Mouse (Mus musculus) hindbrain, postnatal 0 days (tissue): ENCODE measurements around the gene Reg1. TPM values are rescaled to one million over a fixed set of nuclear protein-coding genes. Genes with fewer than 3 reads are reported as not detected.

Experiments
- ATAC-seq: fragments of 200-750 bp; cut with Nextera tagmentation; 2 replicates; pipeline ENCODE4 v1.8.0; 2017; ENCODE audit warnings: mild to moderate bottlenecking, moderate TSS enrichment, moderate library complexity
- DNase-seq: peaks from one replicate; pipeline ENCODE4 v3.0.0-alpha.2; 2015; ENCODE audit warnings: low spot score
- H3K27ac ChIP-seq: fragments of 300-500 bp; sonication (generic); 2 replicates; pipeline ENCODE4 v1.5.1; 2014; ENCODE audit warnings: mild to moderate bottlenecking
- H3K27me3 ChIP-seq: fragments of 300-500 bp; sonication (generic); 2 replicates; pipeline ENCODE4 v1.6.1; 2014; ENCODE audit warnings: low read length, mixed read lengths; ENCODE audit not compliant: insufficient read depth
- H3K36me3 ChIP-seq: fragments of 300-500 bp; sonication (generic); 2 replicates; pipeline ENCODE4 v1.6.1; 2014; ENCODE audit warnings: low read length, mixed read lengths; ENCODE audit not compliant: insufficient read depth
- H3K4me1 ChIP-seq: fragments of 300-500 bp; sonication (generic); 2 replicates; pipeline ENCODE4 v1.6.1; 2014; ENCODE audit warnings: antibody characterized with exemption, low read length, mixed read lengths; ENCODE audit not compliant: insufficient read depth
- H3K4me2 ChIP-seq: fragments of 300-500 bp; sonication (generic); 2 replicates; pipeline ENCODE4 v1.6.1; 2014; ENCODE audit warnings: low read depth, mild to moderate bottlenecking, low read length, moderate library complexity, mixed read lengths
- H3K4me3 ChIP-seq: fragments of 300-500 bp; sonication (generic); 2 replicates; pipeline ENCODE4 v1.5.1; 2014; ENCODE audit warnings: low read length
- H3K9ac ChIP-seq: fragments of 300-500 bp; sonication (generic); replicated peaks from 2 replicates; pipeline ENCODE4 v1.6.1; 2014; ENCODE audit warnings: mild to moderate bottlenecking, low read length, moderate library complexity, mixed read lengths
- H3K9me3 ChIP-seq: fragments of 300-500 bp; sonication (generic); 2 replicates; pipeline ENCODE4 v1.6.1; 2016; ENCODE audit warnings: low read length, mixed read lengths
- CTCF ChIP-seq: IDR thresholded peaks from 2 replicates; pipeline ENCODE4 v1.5.1; 2016; ENCODE audit warnings: antibody characterized with exemption, control low read depth, low read depth
- WGBS: fragments of 180-500 bp; shearing (Covaris S2); extraction: QIAGEN DNeasy Blood & Tissue Kit; methylation state at CpG from one replicate; pipeline ENCODE4 v1.1.7; 2014; 5-methylcytosine and 5-hydroxymethylcytosine counted together
- polyA plus RNA-seq: library from polyadenylated mRNA; unstranded; fragments of >200 nt; fragmentation: Nextera tagmentation; extraction: Ambion mirVana; gene quantifications from 2 replicates; pipeline ENCODE4 v1.2.1, GENCODE M21; 2015
- total RNA-seq: library from RNA; depleted of rRNA; stranded (reverse); fragments of >200 nt; gene quantifications from 2 replicates; pipeline ENCODE4 v1.2.3, GENCODE M21; 2014; rRNA removed

The Reg1 gene
- total and polyA plus RNA-seq, 2 experiments from 2014 or later = not detected

DNA sequence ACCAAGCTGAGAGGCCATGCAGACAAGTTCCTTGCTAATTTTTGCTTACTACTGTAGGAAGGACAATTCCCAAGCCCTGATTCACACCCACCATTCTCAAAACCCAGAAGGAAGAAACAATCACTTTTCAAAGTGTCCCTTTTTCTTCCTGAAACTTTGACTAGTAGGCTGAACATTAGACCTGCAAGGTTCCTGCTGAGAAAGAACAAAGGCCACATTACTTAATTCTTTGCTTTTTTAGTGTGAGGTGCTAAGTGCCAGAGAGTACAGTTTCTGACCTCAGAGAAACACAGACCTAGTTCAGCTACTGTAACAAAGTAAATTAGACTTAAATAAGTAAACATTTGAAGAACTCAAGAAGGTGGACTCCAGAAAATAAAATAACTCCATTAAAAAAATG is 25.9 kb downstream of the Reg1 start:
- H3K36me3 ChIP-seq = no peaks in the 10 kb centered on the region
- no peaks in the 10 kb centered on the region for H3K27me3 ChIP-seq
- H3K9ac ChIP-seq = no peak overlapping the region
- no peaks in the 10 kb centered on the region for H3K4me1 ChIP-seq
- no peak overlapping the region for H3K4me3 ChIP-seq
- ATAC-seq (no peak), DNase-seq (no peak)
- H3K4me2 ChIP-seq = no peak overlapping the region
- TF ChIP-seq CTCF = no peak
- H3K9me3 ChIP-seq = no peaks in the 10 kb centered on the region
- H3K27ac ChIP-seq = no peak overlapping the region

DNA sequence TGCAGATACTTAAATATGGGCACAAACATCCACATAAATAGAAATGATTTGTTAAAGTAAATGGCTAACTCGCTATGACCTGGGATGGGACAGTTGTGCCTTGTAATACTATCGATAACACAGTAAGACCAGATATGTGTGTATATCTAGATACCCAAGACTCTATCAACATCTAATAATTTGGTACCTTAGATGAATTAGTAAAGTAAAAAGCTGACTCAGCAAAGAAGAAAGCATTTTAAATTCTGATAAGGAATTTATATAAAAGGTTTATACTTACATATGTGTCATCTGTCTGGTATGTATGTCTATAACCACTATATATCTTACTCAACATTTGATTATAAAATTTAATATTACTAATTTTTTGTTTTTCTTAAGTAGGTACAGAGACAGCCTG is 30.3 kb downstream of the Reg1 start:
- Histone ChIP-seq H3K4me1 (no peaks in the 10 kb centered on the region), H3K36me3 (no peaks in the 10 kb centered on the region), H3K4me3 (no peak overlapping the region), H3K27me3 (no peaks in the 10 kb centered on the region), H3K4me2 (no peak overlapping the region), H3K9ac (no peak overlapping the region), H3K9me3 (no peaks in the 10 kb centered on the region), H3K27ac (no peak overlapping the region)
- DNase-seq (no peak), ATAC-seq (no peak)
- WGBS = 92% methylated on average over 2 of the region's 2 CpGs
- no peak for TF ChIP-seq CTCF

DNA sequence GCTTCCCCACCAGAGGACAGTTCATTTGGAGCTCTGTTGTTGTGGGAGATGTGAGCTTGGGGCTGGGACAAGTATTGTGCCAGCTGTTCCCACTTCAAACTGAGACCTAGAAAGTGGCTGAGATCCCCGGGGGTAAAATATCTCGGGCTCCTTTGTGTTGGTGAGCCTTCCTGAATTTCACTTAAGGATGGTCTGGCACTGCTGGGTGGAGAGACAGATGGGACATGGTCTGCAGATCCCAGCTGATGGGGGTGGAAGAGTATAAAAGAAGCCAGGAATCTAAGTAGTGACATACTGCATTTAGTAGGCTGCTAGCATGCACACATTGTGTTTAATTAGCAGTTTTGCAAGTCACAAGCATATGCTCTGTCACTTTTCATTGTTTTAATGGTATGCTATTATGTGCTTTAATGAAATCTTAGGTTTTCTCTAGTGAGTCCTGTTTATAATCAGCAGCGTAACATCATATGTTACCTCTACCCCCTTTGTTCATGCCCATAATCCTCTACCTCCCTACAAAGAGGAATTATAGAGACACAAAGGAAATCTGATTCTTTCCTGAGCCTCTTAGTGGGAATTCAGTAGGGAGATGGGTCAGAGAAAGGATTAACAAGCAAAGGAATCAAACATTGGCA is 37.8 kb downstream of the Reg1 start:
- DNase-seq (peak; percentile 3), ATAC-seq (no peak)

DNA sequence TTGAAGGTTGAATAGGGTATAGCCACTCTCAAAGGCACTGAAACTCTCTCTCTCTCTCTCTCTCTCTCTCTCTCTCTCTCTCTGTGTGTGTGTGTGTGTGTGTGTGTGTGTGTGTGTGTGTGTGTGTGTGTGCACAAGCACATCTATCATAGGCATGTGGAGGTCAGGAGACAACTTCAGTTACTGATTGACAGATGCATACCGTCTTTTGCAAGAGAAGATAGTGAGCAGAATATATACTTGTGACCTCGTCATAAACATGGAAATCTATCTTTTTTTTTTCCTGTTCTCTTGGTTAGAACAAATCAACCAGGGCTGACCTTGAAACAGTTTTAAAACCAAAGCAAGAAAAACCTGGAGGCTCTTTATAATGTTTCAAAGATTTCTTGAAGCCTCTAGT is 39.8 kb downstream of the Reg1 start:
- ATAC-seq = no peak
- H3K36me3 ChIP-seq = no peaks in the 10 kb centered on the region
- no peak for DNase-seq
- H3K9me3 ChIP-seq = no peaks in the 10 kb centered on the region
- H3K9ac ChIP-seq = no peak overlapping the region
- no peak overlapping the region for H3K4me2 ChIP-seq
- no peaks in the 10 kb centered on the region for H3K27me3 ChIP-seq
- H3K4me3 ChIP-seq = no peak overlapping the region
- no peak for TF ChIP-seq CTCF
- H3K4me1 ChIP-seq = no peaks in the 10 kb centered on the region
- H3K27ac ChIP-seq = no peak overlapping the region
- WGBS = 90% methylated on average over 2 of the region's 2 CpGs

More for the DNA sequence above, 37.8 kb downstream of the Reg1 start:
- Histone ChIP-seq H3K4me3 (no peak overlapping the region), H3K27me3 (no peaks in the 10 kb centered on the region), H3K27ac (no peak overlapping the region), H3K4me2 (no peak overlapping the region), H3K9ac (no peak overlapping the region), H3K4me1 (no peaks in the 10 kb centered on the region), H3K9me3 (no peaks in the 10 kb centered on the region), H3K36me3 (no peaks in the 10 kb centered on the region)
- TF ChIP-seq CTCF = no peak
- 33% methylated on average over 3 of the region's 3 CpGs for WGBS

DNA sequence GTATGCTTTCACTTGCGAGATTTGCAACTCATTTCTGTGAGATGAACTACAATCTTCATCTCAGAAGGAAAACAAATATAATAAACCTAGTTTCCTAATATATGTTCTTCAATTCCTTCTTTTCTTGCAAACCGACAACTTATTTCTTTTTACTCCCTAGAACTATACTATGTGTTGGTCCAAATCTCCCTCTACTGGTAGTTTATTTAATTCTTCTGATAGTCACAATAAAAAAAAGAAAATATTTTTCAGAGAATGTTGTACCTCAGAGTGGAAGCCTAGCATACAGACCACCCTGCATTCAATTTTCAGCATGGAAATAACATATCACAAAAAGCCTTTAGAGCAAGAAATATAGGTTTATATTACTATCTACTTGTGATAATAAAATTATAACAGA is 40.8 kb downstream of the Reg1 start:
- no peaks in the 10 kb centered on the region for H3K36me3 ChIP-seq
- peak; percentile 6 for DNase-seq
- no peaks in the 10 kb centered on the region for H3K9me3 ChIP-seq
- no peak overlapping the region for H3K9ac ChIP-seq
- no peaks in the 10 kb centered on the region for H3K27me3 ChIP-seq
- no peak for ATAC-seq
- no peak overlapping the region for H3K27ac ChIP-seq
- 78% methylated on average over 2 of the region's 2 CpGs for whole genome bisulfite sequencing
- H3K4me2 ChIP-seq = no peak overlapping the region
- no peak overlapping the region for H3K4me3 ChIP-seq
- TF ChIP-seq CTCF = peak; percentile 36; the same call in 1 of the 2 replicates
- no peaks in the 10 kb centered on the region for H3K4me1 ChIP-seq

DNA sequence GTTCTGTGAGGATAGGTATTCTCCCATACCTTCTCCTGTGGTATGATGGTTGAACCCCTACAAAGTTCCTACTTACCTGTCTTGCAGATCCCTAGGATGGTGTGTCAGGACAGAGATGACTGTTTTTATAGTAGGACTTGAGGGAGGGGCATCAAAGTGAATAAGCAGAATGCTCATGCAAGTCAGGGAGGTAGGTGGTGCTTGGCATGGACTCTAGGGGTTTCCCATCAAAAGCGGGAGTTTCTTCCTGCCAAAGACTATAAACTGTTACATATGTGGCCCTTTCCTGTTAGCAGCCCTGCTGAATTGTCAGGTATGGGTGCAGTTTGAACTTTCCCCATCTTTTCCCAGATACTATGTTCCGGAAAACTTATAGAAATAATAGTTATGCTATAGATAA is 46.3 kb downstream of the Reg1 start, which contains the start of gene Reg3g:
Gene Reg3g (minus strand): TSS at position 101 of the 400 bp plus-strand sequence.
- no peak within 1 kb of the TSS for H3K4me3 ChIP-seq
- no peak within 1 kb of the TSS for H3K9ac ChIP-seq
- H3K36me3 ChIP-seq = no peaks in the 10 kb centered on the region
- no peak within 1 kb of the TSS for H3K27ac ChIP-seq
- WGBS = 95% methylated on average over 2 of the region's 2 CpGs
- DNase-seq = no peak
- no peaks in the 10 kb centered on the region for H3K4me1 ChIP-seq
- no peaks in the 10 kb centered on the region for H3K27me3 ChIP-seq
- no peak within 1 kb of the TSS for H3K4me2 ChIP-seq
- no peak for ATAC-seq
- no peak for TF ChIP-seq CTCF
- H3K9me3 ChIP-seq = no peaks in the 10 kb centered on the region

DNA sequence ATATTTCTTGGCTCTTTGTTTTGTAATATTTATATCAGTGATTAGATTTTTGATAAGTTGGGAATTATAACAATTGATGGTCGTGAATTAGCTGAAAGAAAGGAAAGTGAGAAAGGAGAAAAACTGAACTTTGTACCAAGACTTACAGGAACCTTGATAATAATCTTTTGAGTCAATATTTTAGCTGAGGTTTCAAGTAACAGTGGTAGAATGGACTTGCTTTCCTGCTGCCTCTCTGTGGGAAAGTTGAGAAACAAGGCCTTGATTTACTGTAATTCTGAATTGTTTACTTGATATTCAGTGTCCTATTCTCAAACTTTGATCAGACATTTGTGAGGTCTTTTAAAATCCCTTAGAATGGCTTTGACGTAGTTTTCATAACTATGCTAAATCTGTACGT is 46.8 kb downstream of the Reg1 start:
- no peak for DNase-seq
- ATAC-seq = no peak
- no peaks in the 10 kb centered on the region for H3K9me3 ChIP-seq
- no peak for TF ChIP-seq CTCF
- no peak overlapping the region for H3K9ac ChIP-seq
- H3K36me3 ChIP-seq = no peaks in the 10 kb centered on the region
- no peak overlapping the region for H3K27ac ChIP-seq
- 77% methylated on average over 3 of the region's 3 CpGs for WGBS
- H3K4me3 ChIP-seq = no peak overlapping the region
- no peak overlapping the region for H3K4me2 ChIP-seq
- H3K27me3 ChIP-seq = no peaks in the 10 kb centered on the region
- no peaks in the 10 kb centered on the region for H3K4me1 ChIP-seq

Other genes with a start within 250 kb of the Reg1 start
- gene Reg3b, start 52.1 kb upstream of the Reg1 start, total RNA-seq = 3.2 and 7.7 TPM in 2 replicates
- gene Reg3b, start 52.1 kb upstream of the Reg1 start, polyA plus RNA-seq = 10.5 TPM in 2 replicates
- gene Reg3d, start 43.8 kb upstream of the Reg1 start, total RNA-seq = not detected in 2 replicates
- gene Reg3d, start 43.8 kb upstream of the Reg1 start, polyA plus RNA-seq = not detected in 2 replicates
- gene Reg3a, start 42.0 kb upstream of the Reg1 start, total RNA-seq = 0.16 TPM in 1 of 2 replicates, not detected in the other
- gene Reg3a, start 42.0 kb upstream of the Reg1 start, polyA plus RNA-seq = not detected in 2 replicates
- gene Reg2, start 27.1 kb upstream of the Reg1 start, total RNA-seq = not detected in 2 replicates
- gene Reg2, start 27.1 kb upstream of the Reg1 start, polyA plus RNA-seq = not detected in 2 replicates
- not detected in 2 replicates for gene Reg3g, start 46.2 kb downstream of the Reg1 start, total RNA-seq
- gene Reg3g, start 46.2 kb downstream of the Reg1 start, polyA plus RNA-seq = not detected in 2 replicates